Mouse (Mus musculus) heart, adult 2 months (tissue): ENCODE data around the gene Pabpn1.

Source experiments
- CTCF ChIP-seq: fragments of 200-600 bp; IDR thresholded peaks from 2 replicates; pipeline ENCODE4 v1.8.1; 2022; ENCODE audit warnings: antibody characterized with exemption, mild to moderate bottlenecking, moderate library complexity
- EP300 ChIP-seq: fragments of 200-500 bp; IDR thresholded peaks from 2 replicates; pipeline ENCODE4 v1.6.1; 2011; ENCODE audit warnings: low read depth, low read length, control low read depth; ENCODE audit not compliant: insufficient read depth
- POLR2A ChIP-seq: fragments of 200-500 bp; IDR thresholded peaks from 2 replicates; pipeline ENCODE4 v1.6.1; 2011; ENCODE audit warnings: mild to moderate bottlenecking, low read depth, low read length, control low read depth; ENCODE audit not compliant: insufficient read depth

DNA sequence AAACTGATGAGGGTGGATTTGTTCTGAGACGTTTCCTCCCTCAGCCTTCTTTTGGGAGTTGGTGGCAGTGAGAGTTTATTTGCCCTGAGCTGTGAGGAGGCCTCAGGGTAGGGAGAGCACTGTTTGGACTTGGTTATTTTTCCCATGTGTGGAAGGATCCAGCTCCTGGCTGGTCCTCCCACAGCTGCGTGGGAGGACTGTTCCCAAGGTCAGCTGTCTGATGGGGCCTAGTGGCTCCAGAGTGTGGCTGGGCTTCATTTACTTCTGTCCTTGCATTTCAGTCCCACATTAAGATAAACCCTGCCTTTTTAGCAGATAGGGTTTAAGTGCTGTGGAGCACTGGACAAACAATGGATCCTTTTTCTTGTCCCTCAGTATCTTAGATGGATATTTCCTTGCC is 5.1 kb downstream of the Pabpn1 start:
- TF ChIP-seq POLR2A (no peak), EP300 (no peak), CTCF (no peak)
